Mouse (Mus musculus) brain, adult 2 months (tissue): ENCODE results near the gene Glyat.
"Not testable (repeated sequence)": the region's sequence is repeated elsewhere in the genome, so short reads cannot be mapped to it uniquely, and the experiment has no call there.

Experiments
- DNase-seq: peaks from one replicate; pipeline ENCODE4 v3.0.0; 2011; ENCODE audit warnings: low read depth, low spot score

Glyat gene

GRCm38 (mm10) chr19:12633176-12633575, at the start of gene Glyat:
TSS of gene Glyat (plus strand) at chr19:12633308.
- DNase-seq = no peak

GRCm38 (mm10) chr19:12585310-12585709, 47.8 kb upstream of the Glyat start:
- no peak for DNase-seq

GRCm38 (mm10) chr19:12591908-12592307, 41.2 kb upstream of the Glyat start:
- peak; percentile 88 for DNase-seq

- DNase-seq = no peak
These were observed 38.0 kb upstream of the Glyat start for GRCm38 (mm10) chr19:12595135-12595529.

GRCm38 (mm10) chr19:12595530-12596289, 37.4 kb upstream of the Glyat start:
- peak; percentile 95 for DNase-seq

- peak; percentile 57 for DNase-seq
These were observed 36.6 kb upstream of the Glyat start for GRCm38 (mm10) chr19:12596290-12597072.

GRCm38 (mm10) chr19:12597073-12597405, 36.1 kb upstream of the Glyat start:
- peak; percentile 71 for DNase-seq

- no peak for DNase-seq
These were observed 34.4 kb upstream of the Glyat start for GRCm38 (mm10) chr19:12598674-12599073.

- no peak for DNase-seq
These were observed 33.4 kb upstream of the Glyat start, which contains the start of gene Gm4952 for GRCm38 (mm10) chr19:12599674-12600073. TSS of gene Gm4952 (plus strand) at chr19:12599974.

- DNase-seq = no peak
These were observed 32.2 kb upstream of the Glyat start for GRCm38 (mm10) chr19:12600684-12601480.

GRCm38 (mm10) chr19:12608336-12608735, 24.8 kb upstream of the Glyat start:
- no peak for DNase-seq

- no peak for DNase-seq
These were observed 19.5 kb upstream of the Glyat start for GRCm38 (mm10) chr19:12613646-12614045.

- no peak for DNase-seq
These were observed 1.2 kb downstream of the Glyat start for GRCm38 (mm10) chr19:12634259-12634658.

- DNase-seq = no peak
These were observed 1.9 kb downstream of the Glyat start for GRCm38 (mm10) chr19:12634963-12635362.

GRCm38 (mm10) chr19:12636863-12637262, 3.8 kb downstream of the Glyat start:
- no peak for DNase-seq

GRCm38 (mm10) chr19:12638049-12638448, 4.9 kb downstream of the Glyat start:
- DNase-seq = no peak

- DNase-seq = no peak
These were observed 16.4 kb downstream of the Glyat start for GRCm38 (mm10) chr19:12649511-12649910.

GRCm38 (mm10) chr19:12666156-12666555, 33.0 kb downstream of the Glyat start:
- DNase-seq = no peak

GRCm38 (mm10) chr19:12668601-12669000, 35.5 kb downstream of the Glyat start:
- DNase-seq = not testable (repeated sequence)

GRCm38 (mm10) chr19:12670139-12670538, 37.0 kb downstream of the Glyat start, which contains the start of gene Olfr1442:
TSS of gene Olfr1442 (plus strand) at chr19:12670439.
- no peak for DNase-seq

- DNase-seq = no peak
These were observed 37.9 kb downstream of the Glyat start for GRCm38 (mm10) chr19:12671051-12671450.

- DNase-seq = no peak
These were observed 44.7 kb downstream of the Glyat start, which contains the start of gene Olfr1443 for GRCm38 (mm10) chr19:12677812-12678211. TSS of gene Olfr1443 (plus strand) at chr19:12678112.
